Mouse (Mus musculus): ENCODE measurements around the gene Fbxl17.

DNA sequence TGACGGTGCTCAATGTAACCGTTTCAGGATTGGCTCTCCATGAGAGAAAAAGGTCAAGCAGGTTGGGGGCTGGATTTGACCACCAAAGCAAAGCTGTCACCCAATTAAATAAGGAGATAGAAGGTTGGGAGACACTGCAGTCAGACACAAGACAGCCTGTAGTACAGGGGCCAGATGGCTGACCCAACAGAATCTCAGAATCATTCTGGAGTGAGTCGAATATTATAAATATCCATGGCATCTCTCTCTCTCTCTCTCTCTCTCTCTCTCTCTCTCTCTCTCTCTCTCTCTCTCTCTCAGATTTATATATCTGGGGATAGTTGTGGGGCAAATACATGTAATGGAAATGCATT is 487.3 kb downstream of the Fbxl17 start:
- TF ChIP-seq CTCF (IDR thresholded peaks at IDR 0.05; ENCODE audit: borderline replicate concordance, insufficient read depth, low read length) (no peak), POLR2A (IDR thresholded peaks at IDR 0.05; ENCODE audit: low read depth, low read length) (no peak)

Measured in embryonic fibroblast, embryonic 13.5 days (primary cell).